Mouse (Mus musculus): Measurements from ENCODE around the gene Osbp2. TPM values are rescaled to one million over a fixed set of nuclear protein-coding genes. Genes with fewer than 3 reads are reported as not detected.

Osbp2 gene
- polyA plus RNA-seq (2015; fragmentation: Illumina TruSeq; extraction: RNeasy Lipid Tissue Mini Kit (QIAGEN cat#74804); ENCODE audit: insufficient read depth, low read depth, low replicate concordance) = 0.78 TPM

DNA sequence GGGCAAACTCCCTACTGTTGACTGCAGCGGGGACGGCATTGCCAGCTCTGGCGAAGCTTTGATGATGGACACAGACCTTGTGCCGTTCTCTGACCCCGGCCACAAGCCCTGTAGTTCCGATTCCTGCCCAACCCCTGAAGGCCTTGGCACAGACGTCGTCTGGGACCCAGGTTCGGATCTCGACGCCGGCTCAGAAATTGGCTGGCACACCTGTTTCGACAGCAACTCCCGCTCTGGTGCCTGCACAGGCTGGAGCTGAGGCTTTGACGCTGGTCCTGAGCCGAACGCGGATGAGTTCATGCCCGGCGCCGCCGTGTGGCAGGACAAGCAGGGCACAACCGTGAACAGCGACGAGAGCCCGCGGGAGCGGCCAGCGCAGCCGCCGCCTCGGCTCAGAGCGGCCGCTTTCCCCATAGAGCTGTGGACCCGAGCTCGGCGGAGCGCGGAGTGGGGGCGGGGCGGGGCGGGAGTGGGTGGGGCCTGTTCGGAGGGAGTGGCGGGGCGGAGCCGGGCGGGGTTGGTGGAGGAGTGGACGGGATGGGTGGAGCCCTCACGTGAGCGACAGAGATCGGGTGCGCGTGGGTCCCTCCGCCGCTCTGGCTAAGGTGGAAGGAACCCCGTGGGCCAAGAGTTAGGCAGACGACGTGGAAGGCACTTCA lies at the start of gene Osbp2:
Osbp2 (minus strand) TSS at position 450 of the 659 bp plus-strand sequence.

GRCm38 (mm10) chr11:3894406-3895281 lies 30.9 kb upstream of the Osbp2 start, which contains the start of the genes 4921536K21Rik and Dusp18:
TSS of gene 4921536K21Rik (minus strand) at chr11:3895098.
TSS of gene Dusp18 (plus strand) at chr11:3895240.

Other genes with a start within 250 kb of the Osbp2 start
- gene Morc2a, start 214.7 kb downstream of the Osbp2 start, polyA plus RNA-seq (2015; fragmentation: Illumina TruSeq; extraction: RNeasy Lipid Tissue Mini Kit (QIAGEN cat#74804); ENCODE audit: insufficient read depth, low read depth, low replicate concordance) = 6.6 TPM
- gene 4921536K21Rik, start 31.2 kb upstream of the Osbp2 start, polyA plus RNA-seq (2015; fragmentation: Illumina TruSeq; extraction: RNeasy Lipid Tissue Mini Kit (QIAGEN cat#74804); ENCODE audit: insufficient read depth, low read depth, low replicate concordance) = not detected
- gene Dusp18, start 31.3 kb upstream of the Osbp2 start, polyA plus RNA-seq (2015; fragmentation: Illumina TruSeq; extraction: RNeasy Lipid Tissue Mini Kit (QIAGEN cat#74804); ENCODE audit: insufficient read depth, low read depth, low replicate concordance) = 1.1 TPM
- 1.6 TPM for gene Slc35e4, start 50.8 kb upstream of the Osbp2 start, polyA plus RNA-seq (2015; fragmentation: Illumina TruSeq; extraction: RNeasy Lipid Tissue Mini Kit (QIAGEN cat#74804); ENCODE audit: insufficient read depth, low read depth, low replicate concordance)
- 27.4 TPM for gene Tcn2, start 68.3 kb upstream of the Osbp2 start, polyA plus RNA-seq (2015; fragmentation: Illumina TruSeq; extraction: RNeasy Lipid Tissue Mini Kit (QIAGEN cat#74804); ENCODE audit: insufficient read depth, low read depth, low replicate concordance)
- gene Pes1, start 100.1 kb upstream of the Osbp2 start, polyA plus RNA-seq (2015; fragmentation: Illumina TruSeq; extraction: RNeasy Lipid Tissue Mini Kit (QIAGEN cat#74804); ENCODE audit: insufficient read depth, low read depth, low replicate concordance) = 8.3 TPM
- gene 4930556J24Rik, start 112.9 kb upstream of the Osbp2 start, polyA plus RNA-seq (2015; fragmentation: Illumina TruSeq; extraction: RNeasy Lipid Tissue Mini Kit (QIAGEN cat#74804); ENCODE audit: insufficient read depth, low read depth, low replicate concordance) = not detected
- gene Gal3st1, start 119.7 kb upstream of the Osbp2 start, polyA plus RNA-seq (2015; fragmentation: Illumina TruSeq; extraction: RNeasy Lipid Tissue Mini Kit (QIAGEN cat#74804); ENCODE audit: insufficient read depth, low read depth, low replicate concordance) = 2.3 TPM
- 2.7 TPM for gene Sec14l4, start 167.6 kb upstream of the Osbp2 start, polyA plus RNA-seq (2015; fragmentation: Illumina TruSeq; extraction: RNeasy Lipid Tissue Mini Kit (QIAGEN cat#74804); ENCODE audit: insufficient read depth, low read depth, low replicate concordance)
- gene Sec14l3, start 200.9 kb upstream of the Osbp2 start, polyA plus RNA-seq (2015; fragmentation: Illumina TruSeq; extraction: RNeasy Lipid Tissue Mini Kit (QIAGEN cat#74804); ENCODE audit: insufficient read depth, low read depth, low replicate concordance) = not detected
- 2.8 TPM for gene Mtfp1, start 231.5 kb upstream of the Osbp2 start, polyA plus RNA-seq (2015; fragmentation: Illumina TruSeq; extraction: RNeasy Lipid Tissue Mini Kit (QIAGEN cat#74804); ENCODE audit: insufficient read depth, low read depth, low replicate concordance)